Mouse (Mus musculus) splenic B cell, adult 2 months (primary cell): Measurements from ENCODE around the gene Cxcl16.
"Not testable (repeated sequence)": the region's sequence is repeated elsewhere in the genome, so short reads cannot be mapped to it uniquely, and the experiment has no call there.

Source experiments
- DNase-seq: peaks from one replicate; pipeline ENCODE4 v3.0.0-alpha.2; 2011; ENCODE audit warnings: low read depth, low spot score
- H3K27me3 ChIP-seq: 2 replicates; pipeline ENCODE4 v1.6.1; 2012; ENCODE audit warnings: mild to moderate bottlenecking, low read length, moderate library complexity, mixed read lengths; ENCODE audit not compliant: control insufficient read depth, poor library complexity, insufficient read depth, severe bottlenecking
- H3K36me3 ChIP-seq: 2 replicates; pipeline ENCODE4 v1.6.1; 2012; ENCODE audit warnings: mild to moderate bottlenecking, low read length, moderate library complexity, mixed read lengths; ENCODE audit not compliant: control insufficient read depth, poor library complexity, insufficient read depth, severe bottlenecking

Cxcl16 gene

GRCm38 (mm10) chr11:70459601-70460101 lies at the start of gene Cxcl16:
Gene Cxcl16 (minus strand): TSS chr11:70459984.
- Histone ChIP-seq H3K27me3 (no peaks in the 10 kb centered on the region), H3K36me3 (no peaks in the 10 kb centered on the region)
- DNase-seq: peak; percentile 62

GRCm38 (mm10) chr11:70506962-70507515 lies 47.3 kb upstream of the Cxcl16 start:
- Histone ChIP-seq H3K27me3 (no peaks in the 10 kb centered on the region; the same call in 1 of the 2 replicates), H3K36me3 (no peaks in the 10 kb centered on the region)
- DNase-seq: no peak

GRCm38 (mm10) chr11:70506385-70506784 lies 46.6 kb upstream of the Cxcl16 start:
- peak; percentile 82 for DNase-seq
- Histone ChIP-seq H3K27me3 (no peaks in the 10 kb centered on the region; the same call in 1 of the 2 replicates), H3K36me3 (no peaks in the 10 kb centered on the region)

GRCm38 (mm10) chr11:70504970-70505369 lies 45.2 kb upstream of the Cxcl16 start, which contains the start of gene Tm4sf5:
Gene Tm4sf5 (plus strand): TSS chr11:70505244.
- Histone ChIP-seq H3K27me3 (no peaks in the 10 kb centered on the region; the same call in 1 of the 2 replicates), H3K36me3 (no peaks in the 10 kb centered on the region)
- no peak for DNase-seq

- DNase-seq: no peak
- Histone ChIP-seq H3K36me3 (no peaks in the 10 kb centered on the region), H3K27me3 (no peaks in the 10 kb centered on the region; the same call in 1 of the 2 replicates)
Observed at GRCm38 (mm10) chr11:70502018-70502417, 42.2 kb upstream of the Cxcl16 start.

GRCm38 (mm10) chr11:70500476-70500812 lies 40.7 kb upstream of the Cxcl16 start:
- no peak for DNase-seq
- Histone ChIP-seq H3K27me3 (no peaks in the 10 kb centered on the region; the same call in 1 of the 2 replicates), H3K36me3 (no peaks in the 10 kb centered on the region)

GRCm38 (mm10) chr11:70499566-70500475 lies 40.0 kb upstream of the Cxcl16 start:
- Histone ChIP-seq H3K27me3 (no peaks in the 10 kb centered on the region; the same call in 1 of the 2 replicates), H3K36me3 (no peaks in the 10 kb centered on the region)
- DNase-seq: peak; percentile 41

- DNase-seq: peak; percentile 9
- Histone ChIP-seq H3K27me3 (no peaks in the 10 kb centered on the region), H3K36me3 (no peaks in the 10 kb centered on the region)
Observed at GRCm38 (mm10) chr11:70489684-70490083, 29.9 kb upstream of the Cxcl16 start.

GRCm38 (mm10) chr11:70489138-70489537 lies 29.4 kb upstream of the Cxcl16 start:
- Histone ChIP-seq H3K27me3 (no peaks in the 10 kb centered on the region), H3K36me3 (no peaks in the 10 kb centered on the region)
- DNase-seq: no peak

- H3K27me3 ChIP-seq: no peaks in the 10 kb centered on the region
- H3K36me3 ChIP-seq: no peaks in the 10 kb centered on the region
- no peak for DNase-seq
Observed at GRCm38 (mm10) chr11:70487816-70488215, 28.0 kb upstream of the Cxcl16 start.

- no peak for DNase-seq
- no peaks in the 10 kb centered on the region for H3K36me3 ChIP-seq
- no peaks in the 10 kb centered on the region for H3K27me3 ChIP-seq
Observed at GRCm38 (mm10) chr11:70485498-70485897, 25.7 kb upstream of the Cxcl16 start.

- H3K36me3 ChIP-seq: no peaks in the 10 kb centered on the region
- DNase-seq: no peak
- H3K27me3 ChIP-seq: 0 out of 2 replicates have a peak, but pooled peaks cover 3% of the 10 kb centered on the region
Observed at GRCm38 (mm10) chr11:70474872-70475534, 15.2 kb upstream of the Cxcl16 start.

GRCm38 (mm10) chr11:70473291-70473690 lies 13.5 kb upstream of the Cxcl16 start:
- not testable (repeated sequence) for H3K36me3 ChIP-seq, H3K27me3 ChIP-seq, DNase-seq

GRCm38 (mm10) chr11:70472716-70473115 lies 12.9 kb upstream of the Cxcl16 start:
- 0 out of 2 replicates have a peak, but pooled peaks cover 3% of the 10 kb centered on the region for H3K27me3 ChIP-seq
- no peaks in the 10 kb centered on the region for H3K36me3 ChIP-seq
- DNase-seq: no peak
